Mouse (Mus musculus): ENCODE results near the gene Myom1.

Gene Myom1

DNA sequence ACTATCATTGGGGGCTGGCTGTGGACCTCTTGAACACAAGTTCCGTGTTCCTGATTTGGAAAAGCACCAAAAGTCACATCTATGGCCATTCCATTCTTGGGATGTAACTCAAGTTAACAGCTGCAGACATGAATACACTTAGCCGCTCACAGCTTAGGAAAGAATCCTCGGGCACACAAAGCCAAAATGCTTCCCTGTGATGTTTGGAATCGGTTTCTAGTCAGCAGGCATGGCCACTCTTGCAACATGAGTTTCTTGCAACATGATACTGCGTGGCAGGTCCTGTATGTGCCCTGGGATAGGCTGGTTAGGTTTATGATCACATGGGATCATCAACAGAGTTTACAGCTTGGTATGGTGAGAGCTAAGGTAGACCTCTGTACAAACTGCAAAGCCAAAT lies 91.4 kb downstream of the Myom1 start:
- in situ Hi-C loops (cut with MboI; ENCODE audit: low sequenced_read_pairs) = no loop called here

DNA sequence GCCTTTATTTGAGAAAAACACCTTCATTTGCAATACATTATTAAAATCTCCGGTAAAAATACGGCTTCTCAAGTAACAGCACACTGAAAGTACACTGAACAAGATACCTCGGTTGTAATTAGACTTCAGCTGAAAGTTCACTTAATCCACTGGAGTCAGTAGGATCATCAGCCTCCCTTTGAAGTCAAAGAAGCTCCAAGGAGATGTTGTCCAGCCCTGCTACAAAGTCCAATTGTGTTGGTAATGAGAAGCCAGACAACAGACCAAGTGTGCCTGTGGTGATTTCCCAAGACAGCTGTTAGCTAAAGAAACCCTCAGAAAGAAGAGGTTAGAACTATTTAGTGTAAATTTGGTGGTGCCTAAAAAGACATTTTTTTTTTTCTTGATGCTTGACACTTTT lies 92.0 kb downstream of the Myom1 start:
- in situ Hi-C loops (cut with MboI; ENCODE audit: low sequenced_read_pairs) = no loop called here

DNA sequence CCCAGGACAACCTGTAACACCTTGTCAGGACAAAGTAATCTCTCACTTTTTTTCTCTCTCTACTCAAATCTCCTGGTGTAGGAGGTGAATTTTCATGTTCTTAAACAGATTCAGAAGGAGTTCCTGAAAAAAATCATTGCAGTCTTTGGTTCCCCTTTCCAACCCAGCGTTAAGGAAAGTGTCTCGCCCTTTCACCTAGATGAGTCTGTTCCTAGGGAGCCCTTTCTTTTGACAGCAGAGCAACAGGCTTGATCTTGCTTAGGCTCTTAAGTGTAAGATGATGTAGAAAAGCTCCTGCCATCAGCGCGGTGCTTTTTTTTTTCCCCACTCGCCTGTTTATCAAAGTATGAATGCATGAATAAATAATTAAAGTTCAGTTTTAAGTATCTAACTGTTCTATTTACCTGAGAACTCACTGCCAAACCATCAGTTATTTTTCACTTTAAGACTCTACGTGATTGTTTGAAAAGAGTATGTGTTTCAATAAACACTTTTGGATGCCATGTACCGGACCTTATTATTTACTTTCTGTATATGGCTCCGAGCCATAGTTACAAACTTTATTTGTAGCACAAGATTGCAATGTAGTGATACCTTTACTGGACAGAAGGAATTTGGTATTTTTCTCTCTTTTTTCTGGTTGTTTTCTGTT lies 94.2 kb downstream of the Myom1 start:
- in situ Hi-C loops (cut with MboI; ENCODE audit: low sequenced_read_pairs) = no loop called here

DNA sequence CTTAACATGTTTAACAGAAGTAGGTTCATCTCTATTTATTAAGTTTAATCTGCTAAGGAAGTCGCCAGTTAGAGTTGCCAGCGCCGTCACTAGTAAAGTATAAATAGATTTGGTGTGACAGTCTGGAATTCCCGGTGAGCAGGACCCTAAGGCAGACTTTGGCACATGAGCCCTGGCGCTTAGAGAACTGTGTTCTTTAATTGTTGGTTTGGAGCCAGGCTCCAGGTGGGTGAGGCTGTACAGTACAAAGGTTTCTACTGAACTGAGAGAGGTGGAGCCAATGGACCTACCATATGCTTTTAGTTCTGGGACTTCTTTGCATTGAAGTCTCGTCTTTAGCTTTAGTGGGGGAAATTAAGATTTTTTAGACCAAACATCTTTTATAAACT lies 94.8 kb downstream of the Myom1 start:
- in situ Hi-C loops (cut with MboI; ENCODE audit: low sequenced_read_pairs) = no loop called here

DNA sequence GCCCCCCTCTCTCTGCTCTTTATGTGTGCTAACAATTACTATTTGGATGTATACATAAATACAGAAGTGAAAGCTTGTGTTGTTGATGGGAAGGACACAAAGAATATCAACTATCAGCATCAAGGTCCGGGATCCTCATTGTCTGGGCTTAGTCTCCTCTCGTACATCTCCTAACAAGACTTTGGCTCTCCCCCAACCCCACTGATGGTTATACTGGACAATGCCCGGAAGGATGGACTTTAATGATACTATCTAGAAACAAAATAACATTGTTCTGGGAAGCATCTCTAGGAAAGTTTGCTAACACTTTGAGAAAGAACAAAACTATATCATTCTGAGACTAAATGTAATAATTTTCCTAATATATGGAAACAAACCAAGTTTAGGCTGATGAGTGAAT lies 96.2 kb downstream of the Myom1 start:
- in situ Hi-C loops (cut with MboI; ENCODE audit: low sequenced_read_pairs) = no loop called here

DNA sequence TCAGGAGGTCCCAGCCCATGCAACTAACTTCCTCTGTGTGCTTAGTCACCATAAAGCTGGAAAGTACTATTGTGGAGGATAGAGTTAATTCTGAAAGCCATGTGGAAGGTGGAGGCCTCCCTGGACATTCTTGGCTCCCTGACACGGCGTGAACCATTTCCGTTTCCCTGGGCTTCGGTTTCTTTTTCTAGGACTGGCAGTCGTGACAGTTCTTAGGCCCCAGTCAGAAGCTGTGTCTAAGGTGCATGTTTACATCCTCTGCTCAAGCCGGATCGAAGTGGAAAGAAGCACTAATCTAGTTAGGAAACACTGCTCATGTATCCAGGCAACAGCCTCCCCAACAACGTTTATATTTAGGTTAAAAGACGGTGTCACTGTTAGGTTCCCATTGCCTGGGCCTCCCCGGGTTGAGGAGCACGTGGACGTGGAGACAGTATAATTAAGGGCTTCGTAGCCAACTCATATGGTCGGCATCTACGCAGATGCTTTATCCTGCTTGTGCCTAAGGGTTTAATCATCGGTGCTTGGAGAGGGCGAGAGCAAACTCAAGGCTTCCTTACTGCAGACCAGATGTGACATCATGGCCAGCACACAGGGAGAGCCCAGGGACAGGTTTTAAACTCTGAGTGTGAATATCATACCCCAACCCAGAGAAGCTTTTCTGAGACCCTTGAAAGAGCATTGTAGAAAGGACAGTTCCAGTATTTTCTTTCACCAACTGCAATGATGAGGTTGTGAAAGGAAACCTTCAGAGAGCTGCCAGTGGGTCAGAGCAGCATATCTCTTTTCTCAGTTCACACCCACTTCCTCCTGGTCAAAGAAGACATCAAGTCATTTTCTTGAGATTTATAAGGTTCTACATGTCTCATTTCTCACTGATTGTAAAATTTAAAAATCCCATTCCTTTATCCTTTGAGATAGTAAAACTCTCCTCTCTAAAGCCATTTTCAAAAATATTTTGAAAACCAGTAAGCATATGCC lies 100.4 kb downstream of the Myom1 start:
- in situ Hi-C loops (cut with MboI; ENCODE audit: low sequenced_read_pairs) = no loop called here

DNA sequence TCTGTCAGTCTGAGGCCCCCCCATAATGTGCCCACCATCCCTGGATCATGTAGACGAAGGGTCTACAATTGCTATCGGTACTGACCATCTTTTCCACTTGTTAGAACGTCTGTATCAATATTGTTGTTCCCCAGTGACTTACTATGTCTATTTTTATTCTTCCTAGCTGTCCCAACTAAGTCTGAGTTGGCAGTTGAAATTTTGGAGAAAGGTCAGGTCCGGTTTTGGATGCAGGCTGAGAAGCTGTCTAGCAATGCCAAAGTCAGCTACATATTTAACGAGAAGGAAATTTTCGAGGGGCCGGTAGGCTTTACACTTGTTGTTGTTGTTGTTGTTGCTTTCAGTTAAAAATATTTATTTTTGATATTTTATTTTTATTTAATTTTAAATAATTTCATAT lies 102.9 kb downstream of the Myom1 start:
- in situ Hi-C loops (cut with MboI; ENCODE audit: low sequenced_read_pairs) = no loop called here

DNA sequence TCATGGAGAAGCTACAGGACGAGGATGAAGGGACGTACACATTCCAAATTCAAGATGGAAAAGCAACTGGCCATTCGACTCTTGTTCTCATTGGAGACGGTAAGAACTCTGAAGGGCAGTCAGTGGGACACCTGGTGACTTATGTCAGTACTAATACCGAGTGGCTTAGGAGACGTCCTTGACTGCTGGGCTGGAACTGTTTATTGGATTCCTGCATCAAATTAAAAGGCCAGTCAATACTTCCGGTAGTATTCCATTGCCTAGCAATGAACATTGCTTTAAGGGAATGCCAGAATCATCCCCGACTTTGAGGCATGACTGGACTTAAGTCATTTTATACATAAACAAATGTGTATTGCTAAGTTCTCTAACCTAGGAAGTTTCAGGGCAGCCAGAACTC lies 103.8 kb downstream of the Myom1 start:
- in situ Hi-C loops (cut with MboI; ENCODE audit: low sequenced_read_pairs) = no loop called here

DNA sequence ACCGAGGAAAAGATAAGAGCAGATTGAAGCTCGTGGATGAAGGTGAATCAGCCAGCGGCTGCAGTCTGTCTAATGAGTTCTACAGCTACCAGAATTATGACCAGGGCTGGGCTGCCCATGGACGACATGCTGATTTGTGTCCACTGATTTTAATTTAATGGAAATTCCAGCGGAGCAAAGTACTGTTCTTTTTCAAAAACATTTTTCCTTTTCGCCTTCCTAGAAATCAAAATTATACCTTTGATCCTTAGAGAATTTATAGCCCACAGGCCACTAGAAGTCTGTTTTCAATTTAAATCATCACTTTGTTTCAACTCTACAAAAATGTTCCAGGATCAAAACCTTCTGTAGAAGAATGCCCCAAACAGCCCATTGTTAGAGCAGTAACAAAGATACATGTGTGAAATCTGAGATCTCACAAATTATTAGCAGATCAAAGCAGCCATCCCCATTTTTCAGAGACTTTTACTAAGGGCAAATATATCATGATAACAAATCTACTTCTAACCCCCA lies 108.4 kb downstream of the Myom1 start:
- in situ Hi-C loops (cut with MboI; ENCODE audit: low sequenced_read_pairs) = no loop called here

DNA sequence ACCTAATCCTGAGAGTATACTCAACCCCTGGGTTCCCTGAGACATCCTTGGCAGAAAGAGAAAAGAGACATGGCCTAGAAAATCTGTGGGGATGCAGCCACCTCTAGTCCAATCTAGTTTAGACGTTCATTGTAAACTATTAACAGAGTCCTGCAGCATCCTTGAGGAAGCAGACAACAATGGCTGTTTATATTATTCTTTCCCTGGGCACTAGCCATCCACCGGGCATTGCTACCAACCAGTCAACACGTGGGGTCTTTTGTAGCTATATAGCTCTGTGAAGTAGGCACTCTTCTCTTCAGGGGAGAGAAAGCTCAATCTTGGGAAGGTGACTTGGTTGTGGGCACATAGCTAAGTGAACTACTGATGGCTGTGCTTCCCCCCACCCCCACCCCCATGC lies 110.3 kb downstream of the Myom1 start:
- in situ Hi-C loops (cut with MboI; ENCODE audit: low sequenced_read_pairs) = no loop called here

DNA sequence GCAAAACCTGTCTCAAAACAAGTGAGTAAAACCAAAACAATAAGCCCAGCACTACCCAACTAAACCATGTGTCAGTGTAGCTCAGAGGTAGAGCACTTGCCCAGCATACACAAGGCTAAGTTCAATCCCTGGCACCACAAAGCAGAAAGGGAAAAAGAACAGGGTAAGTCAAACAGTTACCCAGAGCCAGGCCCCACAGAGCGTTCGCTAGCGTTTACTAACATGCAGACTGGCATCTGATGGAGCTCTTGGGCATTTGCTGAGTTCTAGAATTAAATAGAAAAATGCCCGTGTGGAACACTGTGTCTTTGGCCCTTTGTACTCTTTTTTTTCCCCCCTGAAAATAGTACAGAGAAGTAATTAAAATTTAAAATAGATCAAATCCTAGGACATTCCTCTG lies 111.8 kb downstream of the Myom1 start:
- in situ Hi-C loops (cut with MboI; ENCODE audit: low sequenced_read_pairs) = no loop called here

DNA sequence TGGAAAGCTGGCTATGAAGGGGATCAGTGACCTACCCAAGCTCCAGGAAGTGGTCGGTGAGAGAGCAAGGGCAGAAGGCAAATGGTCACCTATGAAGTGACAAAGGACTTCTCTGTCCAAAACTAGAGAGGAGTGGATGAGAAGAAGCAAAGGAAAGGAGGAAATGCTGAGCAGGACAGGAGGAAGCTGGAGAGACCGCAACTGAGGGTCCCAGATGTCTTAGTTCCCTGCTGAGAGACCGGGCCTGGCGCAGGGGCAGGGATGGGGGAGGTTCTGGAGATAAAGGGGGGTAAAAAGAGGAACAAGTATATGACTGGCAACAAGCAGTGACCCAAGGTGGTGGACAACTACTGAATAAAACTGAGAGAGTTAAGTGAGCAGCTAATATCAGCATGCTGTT lies 115.5 kb downstream of the Myom1 start:
- in situ Hi-C loops (cut with MboI; ENCODE audit: low sequenced_read_pairs) = no loop called here

DNA sequence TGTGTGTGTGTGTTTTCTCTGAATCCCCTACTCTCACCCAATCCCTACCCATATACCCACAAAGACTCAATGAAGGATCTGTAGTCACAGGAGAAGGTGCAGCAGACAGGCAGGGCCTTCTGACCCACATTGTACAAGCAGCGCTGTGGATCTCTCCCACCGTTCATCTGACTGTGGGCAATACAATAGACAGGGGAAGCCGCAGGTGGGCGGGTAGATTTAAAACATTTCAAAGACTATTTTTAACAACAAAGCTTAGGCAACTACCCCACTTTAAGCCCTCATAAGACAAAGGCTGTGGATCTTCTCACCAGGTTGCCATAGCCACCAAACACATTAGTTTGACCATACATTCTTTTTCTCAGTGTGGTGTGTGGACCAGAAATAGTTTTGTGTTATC lies 116.2 kb downstream of the Myom1 start:
- in situ Hi-C loops (cut with MboI; ENCODE audit: low sequenced_read_pairs) = no loop called here

DNA sequence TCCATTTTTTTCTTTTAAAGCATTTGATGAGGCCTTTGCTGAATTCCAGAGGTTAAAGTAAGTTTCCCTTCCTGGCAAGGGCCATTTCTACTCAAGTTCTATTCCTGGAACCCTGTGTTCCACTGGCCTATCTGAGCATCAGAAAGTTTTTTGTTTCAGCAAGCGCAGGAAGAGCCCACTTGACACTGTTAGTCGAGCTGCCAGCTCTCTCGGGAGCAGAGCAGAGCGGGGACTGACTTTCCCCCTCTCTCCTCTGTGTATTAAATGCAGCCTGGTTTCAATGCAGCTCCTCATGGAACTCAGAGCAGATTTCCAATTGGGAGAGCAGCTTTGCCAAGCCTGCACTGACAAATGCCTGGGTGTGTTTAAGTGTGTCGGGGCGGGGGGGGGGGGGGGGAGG lies 118.2 kb downstream of the Myom1 start:
- in situ Hi-C loops (cut with MboI; ENCODE audit: low sequenced_read_pairs) = no loop called here

DNA sequence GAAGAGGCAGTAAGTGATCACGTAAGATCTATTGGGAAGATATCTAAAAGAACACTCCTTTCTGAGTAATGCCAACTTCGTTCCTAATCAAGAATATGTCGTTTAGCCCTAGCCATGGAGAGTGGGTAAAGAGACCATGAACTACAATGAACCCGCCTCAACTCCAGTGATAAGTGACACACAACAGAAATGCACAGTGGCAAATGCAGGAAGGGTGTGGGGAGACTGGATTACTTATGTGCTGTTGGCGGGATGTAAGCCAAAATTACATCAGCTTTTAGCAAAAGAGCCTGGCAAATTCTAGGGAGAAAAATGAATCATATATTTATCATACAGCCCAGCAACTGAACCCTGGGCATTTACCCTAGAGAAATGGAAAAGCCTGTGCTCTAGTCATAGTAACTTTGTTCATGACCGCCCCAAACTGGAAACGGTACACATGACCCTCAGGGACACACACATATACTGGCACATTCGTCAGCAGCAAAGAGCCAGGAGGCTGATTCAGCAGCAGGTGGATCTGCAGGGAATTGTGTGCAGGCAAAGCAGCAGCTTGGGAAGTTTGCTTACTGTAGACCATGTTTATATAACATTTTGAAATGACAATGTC lies 121.7 kb downstream of the Myom1 start:
- in situ Hi-C loops (cut with MboI; ENCODE audit: low sequenced_read_pairs) = no loop called here

DNA sequence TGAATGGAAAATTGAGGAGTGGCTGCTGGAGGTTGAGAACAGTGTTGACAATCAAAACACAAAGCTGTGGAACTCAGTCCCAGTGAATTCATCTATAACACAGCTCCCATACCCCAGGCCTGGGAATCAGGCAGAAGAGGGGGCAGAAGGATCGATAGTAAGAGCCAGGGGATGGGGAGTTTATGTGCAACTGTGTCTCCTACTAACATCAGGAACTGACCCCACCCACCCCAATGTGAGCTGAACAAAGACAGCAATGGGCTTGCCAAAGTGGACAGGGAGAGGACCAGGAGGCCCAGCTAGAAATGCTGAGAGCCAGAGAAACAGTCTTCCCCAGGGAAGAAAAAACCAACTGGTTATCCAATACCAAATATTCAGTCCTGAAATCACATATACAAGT lies 122.2 kb downstream of the Myom1 start:
- in situ Hi-C loops (cut with MboI; ENCODE audit: low sequenced_read_pairs) = no loop called here

DNA sequence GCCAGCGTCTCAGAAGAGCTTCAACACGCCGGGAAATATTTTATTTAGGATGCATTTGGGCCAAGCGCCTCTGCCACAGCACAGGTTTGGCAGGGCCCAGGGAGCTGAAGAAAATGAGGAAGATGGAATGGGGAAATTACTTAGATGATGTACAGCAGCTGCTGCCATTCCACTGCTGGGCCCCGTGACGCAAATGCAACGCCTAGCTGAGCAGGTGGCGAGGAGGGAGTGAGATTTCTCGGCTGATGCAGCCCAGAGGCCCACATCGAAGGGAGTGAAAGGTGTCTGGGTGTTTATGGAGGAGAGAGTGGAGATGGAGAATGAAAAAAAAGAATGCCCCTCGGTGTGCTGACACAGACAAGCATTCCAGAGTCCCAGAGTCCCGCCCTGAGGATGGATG lies 123.1 kb downstream of the Myom1 start:
- in situ Hi-C loops (cut with MboI; ENCODE audit: low sequenced_read_pairs) = no loop called here

DNA sequence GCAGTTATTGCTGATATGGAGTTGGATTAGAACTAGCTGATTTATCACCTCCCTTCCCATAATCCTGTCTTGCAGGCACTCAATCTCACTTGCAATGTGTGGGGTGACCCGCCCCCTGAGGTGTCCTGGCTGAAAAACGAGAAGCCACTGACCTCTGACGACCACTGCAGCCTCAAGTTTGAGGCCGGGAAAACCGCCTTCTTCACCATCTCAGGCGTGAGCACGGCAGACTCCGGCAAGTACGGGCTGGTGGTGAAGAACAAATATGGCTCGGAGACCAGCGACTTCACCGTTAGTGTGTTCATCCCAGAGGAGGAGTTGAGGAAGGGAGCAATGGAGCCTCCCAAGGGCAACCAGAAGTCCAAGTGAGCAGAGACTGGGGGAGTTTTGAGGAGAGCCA lies 123.6 kb downstream of the Myom1 start:
- in situ Hi-C loops (cut with MboI; ENCODE audit: low sequenced_read_pairs) = no loop called here

DNA sequence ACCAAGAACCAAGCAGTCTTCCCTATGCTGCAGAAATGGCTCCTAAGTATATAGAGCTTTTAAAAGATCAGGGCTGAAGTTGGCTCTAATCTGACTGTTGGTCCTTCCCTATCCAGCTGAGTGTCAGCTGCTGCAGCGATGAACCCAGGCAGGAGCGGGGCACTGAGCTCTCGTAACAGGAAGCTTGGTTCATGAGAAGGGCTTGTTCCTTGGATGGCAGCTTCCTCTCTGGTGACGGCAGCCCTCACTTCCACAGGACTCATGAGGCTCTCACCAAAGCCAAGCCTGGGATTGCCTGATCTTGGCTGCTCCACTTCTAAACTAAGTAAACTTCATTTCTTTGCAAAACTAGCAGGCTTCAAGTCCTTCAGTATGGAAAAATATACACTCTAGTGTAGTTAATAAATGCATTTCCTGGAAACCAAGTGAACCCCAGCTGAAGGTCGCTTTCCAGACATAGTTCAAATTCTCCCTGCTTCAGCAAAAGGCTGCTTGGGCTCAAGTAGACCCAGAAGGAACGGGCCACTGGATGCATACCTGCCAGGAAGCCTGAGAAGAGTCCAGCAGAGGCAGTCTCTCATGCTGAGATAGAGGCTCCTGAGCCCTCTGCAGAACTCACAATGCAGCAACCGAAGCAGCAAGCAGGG lies 125.2 kb downstream of the Myom1 start:
- in situ Hi-C loops (cut with MboI; ENCODE audit: low sequenced_read_pairs) = no loop called here

DNA sequence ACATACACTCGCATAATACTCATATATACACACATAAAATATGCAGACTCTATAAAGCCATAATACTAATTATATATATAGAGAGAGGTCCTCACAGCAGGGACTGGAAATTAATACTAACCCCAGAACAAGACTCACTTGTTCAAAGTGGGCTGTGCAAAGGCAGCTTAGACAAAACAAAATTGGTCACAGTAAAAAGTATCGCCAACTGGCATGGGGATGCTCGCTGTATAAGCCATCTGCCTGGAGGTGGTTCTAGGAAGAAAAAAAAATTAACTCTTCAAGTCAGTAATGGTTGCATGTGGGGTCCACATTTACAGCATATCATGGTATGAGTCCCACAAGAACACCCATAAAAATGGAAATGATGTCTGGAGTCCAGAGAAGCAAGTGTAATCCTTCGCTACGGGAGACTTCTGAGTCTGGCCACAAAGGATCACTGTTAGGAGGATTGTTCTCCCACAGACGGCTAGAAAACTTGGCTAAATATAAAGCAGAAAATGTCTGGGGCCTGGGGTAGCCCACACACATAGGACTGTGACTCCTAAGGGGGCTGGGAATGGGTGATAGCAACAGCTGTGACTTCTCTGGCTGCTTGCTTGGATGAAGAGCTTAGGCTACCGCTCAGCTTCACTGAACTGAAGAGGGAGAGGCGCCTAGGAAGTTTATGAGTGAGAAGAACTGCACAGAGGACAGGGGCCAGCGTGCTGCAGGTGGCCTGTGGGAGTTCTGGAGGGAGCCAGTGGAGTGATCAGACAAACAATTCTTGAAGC lies 127.2 kb downstream of the Myom1 start:
- in situ Hi-C loops (cut with MboI; ENCODE audit: low sequenced_read_pairs) = no loop called here

DNA sequence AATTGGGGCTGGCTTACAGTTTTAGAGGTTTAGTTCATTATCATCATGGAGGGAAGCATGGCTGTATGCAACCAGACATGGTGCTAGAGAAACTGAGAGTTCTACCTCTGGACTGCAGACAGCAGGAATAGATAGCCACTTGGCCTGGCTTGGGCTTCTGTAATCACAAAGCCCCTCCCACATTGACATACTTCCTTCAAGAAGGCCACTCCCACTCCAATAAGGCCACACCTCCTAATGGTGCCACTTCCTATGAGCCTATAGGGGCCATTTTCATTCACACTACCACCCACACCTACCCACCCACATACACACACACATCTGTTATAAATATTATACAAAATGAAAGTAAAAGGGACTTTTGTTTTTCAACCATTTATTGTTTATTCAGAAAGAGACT lies 129.8 kb downstream of the Myom1 start:
- in situ Hi-C loops (cut with MboI; ENCODE audit: low sequenced_read_pairs) = no loop called here
